Mouse (Mus musculus): ENCODE measurements around the gene Glrb. TPM values are rescaled to one million over a fixed set of nuclear protein-coding genes. Genes with fewer than 3 reads are reported as not detected.

Gene Glrb
- polyA plus RNA-seq, 1 experiment from 2014 or later: 30.2 TPM

DNA sequence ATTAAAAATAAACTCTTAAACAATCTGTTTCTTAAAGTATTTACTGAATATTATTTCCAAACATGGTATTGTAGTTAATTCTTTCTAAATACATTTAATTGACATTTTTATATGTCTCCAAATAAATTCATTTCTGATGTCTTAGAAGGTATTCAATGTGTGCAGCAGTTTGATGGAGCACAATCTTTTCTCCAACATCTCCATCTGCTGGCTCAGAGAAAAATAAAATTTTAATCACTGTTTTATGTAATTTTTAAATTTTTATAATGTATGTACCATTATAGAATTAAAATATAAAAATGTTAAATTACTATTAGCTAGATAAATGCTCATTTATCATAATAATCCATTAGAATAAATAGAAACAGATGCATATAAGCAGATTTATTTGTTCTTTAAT is 116.7 kb downstream of the Glrb start:
- H3K36me3 ChIP-seq (ENCODE audit: control insufficient read depth, insufficient read depth, low read length): no peaks in the 10 kb centered on the region
- H3K27ac ChIP-seq (replicated peaks; ENCODE audit: low read depth, low read length): no peak overlapping the region
- ATAC-seq (ENCODE audit: low FRiP score, low TSS enrichment) (no peak), DNase-seq (peak; percentile 39)
- H3K9ac ChIP-seq (replicated peaks; ENCODE audit: low read length): no peak overlapping the region
- no peaks in the 10 kb centered on the region for H3K9me3 ChIP-seq (ENCODE audit: control insufficient read depth, low read length)
- H3K27me3 ChIP-seq (ENCODE audit: control insufficient read depth, insufficient read depth, low read length): no peaks in the 10 kb centered on the region
- H3K4me1 ChIP-seq (ENCODE audit: control insufficient read depth, insufficient read depth, low read length): peaks cover 17% of the 10 kb centered on the region
- H3K4me3 ChIP-seq (replicated peaks; ENCODE audit: low read depth, low read length): no peak overlapping the region
- H3K4me2 ChIP-seq (ENCODE audit: low read length): no peak overlapping the region

GRCm38 (mm10) chr3:80795284-80795683 is 118.2 kb downstream of the Glrb start:
- no peak for DNase-seq
- no peaks in the 10 kb centered on the region for H3K27me3 ChIP-seq (ENCODE audit: control insufficient read depth, insufficient read depth, low read length)
- H3K4me1 ChIP-seq (ENCODE audit: control insufficient read depth, insufficient read depth, low read length): peaks cover 17% of the 10 kb centered on the region
- no peaks in the 10 kb centered on the region for H3K36me3 ChIP-seq (ENCODE audit: control insufficient read depth, insufficient read depth, low read length)
- H3K27ac ChIP-seq (replicated peaks; ENCODE audit: low read depth, low read length): no peak overlapping the region
- no peak overlapping the region for H3K9ac ChIP-seq (replicated peaks; ENCODE audit: low read length)
- H3K9me3 ChIP-seq (ENCODE audit: control insufficient read depth, low read length): no peaks in the 10 kb centered on the region
- no peak overlapping the region for H3K4me2 ChIP-seq (ENCODE audit: low read length)
- H3K4me3 ChIP-seq (replicated peaks; ENCODE audit: low read depth, low read length): no peak overlapping the region
- whole genome bisulfite sequencing: 92% methylated on average over 2 of the region's 2 CpGs
- no peak for ATAC-seq (ENCODE audit: low FRiP score, low TSS enrichment)

Other genes starting within 250 kb of the Glrb start
- gene Gria2, start 110.8 kb downstream of the Glrb start, polyA plus RNA-seq (2014; fragmentation: Nextera tagmentation; extraction: Ambion mirVana): 179 and 191 TPM in 2 replicates
- 5.4 and 6.3 TPM in 2 replicates for gene Pdgfc, start 122.8 kb upstream of the Glrb start, polyA plus RNA-seq (2014; fragmentation: Nextera tagmentation; extraction: Ambion mirVana)

All from midbrain, embryonic 14.5 days (tissue).